Mouse (Mus musculus) left cerebral cortex, postnatal 25 days (tissue): Measurements from ENCODE around the gene Tmcc2. TPM values are rescaled to one million over a fixed set of nuclear protein-coding genes. Genes with fewer than 3 reads are reported as not detected.

Source experiments
- DNase-seq, 2 experiments: peaks; one replicate each; pipeline ENCODE4 v3.0.0; 2022; ENCODE audit warnings: low spot score in 2 of 2, mixed read lengths in 1 of 2
- intact Hi-C: fragments of 180-260 bp; cut with DNase I; formaldehyde crosslinking; loops from one replicate; pipeline ENCODE4 v1.15.1; 2025
- total RNA-seq, 2 experiments: library from RNA; stranded (reverse); gene quantifications; 2 replicates each; pipeline ENCODE4 v1.2.3; 2021

Tmcc2 gene
- total RNA-seq, 2 experiments from 2014 or later: 158 to 162 TPM

DNA sequence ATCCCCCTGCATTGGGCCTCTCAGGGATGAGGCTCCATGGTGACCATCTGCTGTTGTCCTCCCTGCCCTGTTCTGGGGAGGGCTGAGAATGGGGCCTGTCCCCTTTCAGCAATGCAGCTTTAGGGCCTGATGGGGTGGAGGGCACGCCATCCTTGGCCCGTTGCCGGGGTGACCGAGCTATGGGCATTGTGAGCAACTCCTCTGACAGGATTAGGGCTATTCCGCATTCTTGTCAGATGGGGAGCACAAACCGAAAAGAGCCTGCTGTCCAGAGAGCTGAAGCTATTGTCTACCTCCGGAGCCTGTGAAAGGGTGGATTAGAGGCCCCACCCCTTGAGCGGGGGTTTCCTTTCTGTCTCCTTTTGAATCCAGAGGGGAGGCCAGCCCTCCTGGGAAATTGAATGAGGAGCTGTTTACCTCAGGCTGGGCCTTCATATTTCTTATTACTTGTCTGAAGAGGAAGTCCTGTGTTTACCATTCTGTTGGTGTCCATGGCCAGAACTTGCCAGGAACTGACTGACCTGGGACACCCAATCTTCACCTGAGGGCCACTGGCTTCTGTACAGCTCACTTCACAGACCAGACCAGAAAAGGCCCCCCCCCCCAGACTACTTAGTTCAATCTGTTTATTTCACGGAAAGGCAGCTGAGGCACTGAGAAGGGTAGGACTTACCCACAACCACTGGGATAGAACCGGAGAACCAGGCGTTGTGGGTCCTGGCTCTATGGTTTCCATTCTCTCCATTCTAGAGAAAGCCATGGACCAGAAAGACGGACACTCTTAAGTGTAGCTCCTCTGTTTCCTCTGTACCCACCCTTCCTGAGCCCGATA is 68.2 kb downstream of the Tmcc2 start:
- intact Hi-C loops: no loop called here

DNA sequence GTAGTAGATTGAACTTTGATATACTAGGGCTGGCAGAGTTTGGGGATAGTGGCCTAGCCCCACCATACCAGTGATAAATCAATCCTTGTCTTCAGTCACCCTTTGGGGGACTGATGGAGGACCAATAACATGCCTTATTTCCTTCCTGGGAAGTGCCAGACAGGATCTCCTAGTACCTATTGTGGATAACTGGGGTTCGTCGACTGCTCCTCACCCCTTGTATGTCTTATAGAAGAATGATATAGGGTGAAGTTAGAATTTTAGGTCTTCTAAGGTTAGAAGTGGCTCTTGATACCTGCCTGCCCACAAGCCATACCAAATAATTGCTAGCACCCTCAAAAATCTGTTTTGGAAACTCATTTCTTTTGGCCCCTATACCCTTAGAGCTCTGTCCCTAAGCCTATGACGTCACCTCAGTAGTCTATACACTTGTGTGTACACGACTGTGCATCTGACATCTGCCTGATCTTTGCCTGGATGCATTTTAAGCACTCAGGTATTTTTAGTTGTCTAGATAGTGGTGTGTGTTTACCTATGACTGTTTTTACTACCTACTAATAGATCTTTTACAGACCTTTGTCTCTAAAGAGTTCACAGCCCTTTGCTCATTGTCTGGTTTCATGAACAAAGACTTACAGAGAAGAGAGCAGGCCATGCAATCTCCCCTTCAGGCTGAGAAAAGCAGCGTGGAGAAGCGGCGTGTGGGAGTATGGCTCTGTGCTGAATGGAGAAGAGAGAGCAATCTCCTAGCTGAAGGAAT is 69.1 kb downstream of the Tmcc2 start:
- intact Hi-C loops: no loop called here
- no peak for DNase-seq

More for the DNA sequence above, 68.2 kb downstream of the Tmcc2 start:
- no peak for DNase-seq

DNA sequence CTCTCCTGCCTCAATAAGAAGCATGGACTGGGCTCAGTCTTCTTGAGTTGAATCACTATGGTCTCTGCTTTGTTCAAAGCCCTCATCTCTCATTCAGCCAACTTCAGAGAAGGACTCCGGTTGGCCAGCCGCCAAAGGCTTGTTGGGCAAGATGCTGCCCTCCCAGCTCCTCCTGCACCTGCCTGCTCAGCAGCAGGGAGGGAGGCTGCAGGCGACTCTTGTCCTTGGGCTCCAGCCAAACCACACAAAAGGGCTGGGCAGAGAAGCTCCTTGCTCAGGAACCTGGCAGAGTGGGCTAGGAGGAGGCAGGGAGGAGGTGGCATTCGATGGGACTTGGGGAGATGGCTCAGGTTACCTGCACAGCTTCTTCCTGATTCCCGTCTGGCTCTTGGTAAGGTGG is 71.8 kb downstream of the Tmcc2 start:
- intact Hi-C loops: no loop called here
- DNase-seq: no peak

DNA sequence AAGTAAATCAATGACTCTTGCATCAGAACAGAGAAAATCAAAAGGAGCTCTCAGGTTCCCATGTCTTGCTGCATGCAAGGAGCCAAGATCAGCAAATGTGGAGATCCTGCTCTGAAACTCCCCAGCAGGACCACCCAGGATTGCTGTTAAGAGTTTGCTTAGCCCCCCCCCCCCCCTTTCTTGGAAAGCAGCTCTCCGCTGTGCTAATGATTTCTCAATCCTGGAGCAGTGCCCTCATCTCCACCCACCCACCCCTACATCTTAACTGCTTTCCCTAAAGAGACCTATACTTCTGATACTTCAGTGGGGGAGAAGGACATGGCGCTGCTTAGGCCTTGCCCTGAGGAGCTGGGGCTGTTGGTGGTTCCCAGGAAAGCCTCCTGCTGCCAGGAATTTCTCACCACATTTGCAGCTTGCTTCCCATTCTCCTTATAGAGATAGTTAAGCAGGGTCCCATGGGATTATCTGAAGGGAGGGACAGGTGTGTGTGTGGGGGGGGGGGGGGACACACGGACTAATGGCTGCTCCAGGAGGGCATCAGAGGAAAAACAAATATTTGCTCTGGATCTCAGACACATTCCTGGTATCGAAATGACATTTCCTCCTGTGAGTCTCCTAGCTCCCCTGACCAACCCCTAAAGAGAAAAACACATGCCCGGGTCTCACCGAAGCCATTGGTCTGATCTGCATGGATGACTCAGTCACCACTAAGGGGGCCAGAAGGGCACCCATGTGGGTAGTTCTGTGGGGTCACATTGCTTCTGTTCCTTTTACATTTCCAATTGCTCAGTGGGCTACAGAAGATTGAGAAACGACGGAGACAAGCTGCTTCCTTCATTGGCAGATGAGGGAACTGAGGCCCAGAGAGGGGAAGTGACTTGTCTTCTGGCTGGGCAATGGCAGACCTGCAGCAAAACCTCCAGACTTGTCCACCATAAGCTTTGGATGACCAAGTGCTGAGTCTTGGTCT is 72.9 kb downstream of the Tmcc2 start:
- intact Hi-C loops: no loop called here
- DNase-seq: no peak

DNA sequence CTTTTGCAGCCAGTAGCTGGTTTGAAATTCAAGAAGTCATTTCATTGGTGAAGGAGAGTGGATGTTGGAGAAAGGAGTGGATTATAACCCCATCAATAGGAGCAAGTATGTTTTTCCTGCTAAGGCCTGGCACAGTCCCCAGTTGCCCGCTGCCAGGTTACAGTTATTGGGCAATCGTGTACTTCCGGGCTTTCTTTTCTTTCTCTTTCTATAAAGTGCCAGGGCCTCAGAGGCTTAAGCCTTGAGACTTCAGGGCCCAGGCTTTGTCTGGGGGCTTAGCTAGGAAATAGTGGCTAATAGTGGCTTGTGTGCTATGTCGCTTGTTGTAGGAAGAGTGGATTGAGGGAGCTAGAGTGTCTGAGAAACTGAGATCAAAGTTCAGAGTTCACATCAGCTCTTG is 73.7 kb downstream of the Tmcc2 start:
- DNase-seq: no peak
- intact Hi-C loops: no loop called here

DNA sequence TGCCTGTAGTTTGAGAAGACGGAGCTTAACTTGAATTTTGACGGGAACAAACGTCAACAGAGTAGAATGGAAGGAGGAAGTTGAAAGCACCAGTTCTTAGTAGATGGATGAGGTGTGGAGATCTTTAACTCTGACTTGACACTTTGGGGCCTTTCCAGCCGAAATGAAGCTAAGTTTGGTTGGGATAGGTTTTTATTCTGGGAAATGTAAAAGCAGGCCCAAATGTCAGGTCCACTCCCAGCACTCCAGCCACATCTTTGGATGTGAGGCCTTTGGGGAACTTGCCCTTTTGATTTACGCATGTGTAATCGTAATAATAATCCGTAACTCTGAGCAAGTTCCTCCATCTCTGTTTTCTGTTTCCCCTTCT is 74.5 kb downstream of the Tmcc2 start:
- intact Hi-C loops: no loop called here

GRCm38 (mm10) chr1:132315889-132316624 is 75.0 kb downstream of the Tmcc2 start, which contains the start of gene Nuak2:
Gene Nuak2, plus strand, starts transcription at chr1:132316126.
- intact Hi-C loops: no loop called here
- DNase-seq: peak; percentile 80 to 83

More for the DNA sequence above, 74.5 kb downstream of the Tmcc2 start:
- DNase-seq: no peak

DNA sequence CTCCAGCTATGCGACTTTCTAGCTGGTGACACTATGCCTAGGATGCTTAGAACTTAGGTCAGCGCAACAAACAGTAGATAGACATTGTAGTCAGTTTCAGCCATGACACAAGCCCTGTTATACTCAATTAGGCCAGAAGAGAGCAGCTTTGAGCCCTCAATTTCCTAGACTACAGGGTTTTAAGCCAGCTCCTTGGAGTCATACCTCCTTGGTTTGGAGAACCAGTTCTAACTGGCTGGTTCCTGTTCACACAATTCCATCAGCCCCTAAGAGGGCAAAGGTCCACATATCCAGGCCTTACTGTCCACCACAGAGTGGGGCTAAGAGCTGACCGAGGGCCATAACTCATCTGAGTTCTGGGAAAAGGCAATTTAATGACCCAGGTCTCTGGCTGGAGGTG is 78.4 kb downstream of the Tmcc2 start:
- peak; percentile 44 to 67 for DNase-seq
- intact Hi-C loops: loop anchor here (1.0 kb wide), 1 partner anchor 43 kb away; no protein-coding TSS in a partner anchor

GRCm38 (mm10) chr1:132312043-132312442 is 79.0 kb downstream of the Tmcc2 start:
- intact Hi-C loops: loop anchor here (1.0 kb wide), 1 partner anchor 43 kb away; no protein-coding TSS in a partner anchor
- DNase-seq: no peak

DNA sequence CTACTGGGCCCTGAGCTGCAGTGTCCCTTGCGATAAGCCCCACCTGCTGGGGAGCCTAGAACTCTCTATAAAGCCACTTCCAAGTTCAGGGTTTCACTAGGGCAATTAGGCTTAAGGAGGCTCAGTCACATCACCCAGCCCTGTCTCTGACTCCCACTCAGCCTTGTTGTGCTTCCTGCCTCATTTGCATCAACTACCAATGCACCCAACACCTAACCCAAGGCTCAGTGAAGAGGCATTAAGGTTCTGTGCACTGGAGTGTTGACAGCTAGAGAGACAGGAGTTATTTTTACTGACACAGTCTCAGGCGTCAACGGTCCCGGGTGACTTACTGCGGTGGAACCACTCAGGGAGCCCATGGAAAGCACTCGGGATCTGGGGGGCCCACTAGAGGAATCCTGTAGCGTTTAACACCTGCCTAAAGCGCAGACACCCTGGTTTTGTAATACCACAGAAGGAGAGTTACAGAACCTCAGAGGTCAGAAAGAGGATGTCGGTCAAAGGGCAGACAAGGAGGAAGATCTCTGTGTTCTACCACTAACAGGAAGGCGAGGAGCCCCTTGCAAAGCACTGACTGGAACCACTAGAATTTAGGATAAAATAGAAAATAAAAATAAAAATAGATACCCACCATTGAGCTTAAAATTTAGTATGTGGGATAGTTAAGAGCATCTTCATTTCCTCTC is 79.8 kb downstream of the Tmcc2 start:
- intact Hi-C loops: no loop called here
- DNase-seq: no peak

- intact Hi-C loops: no loop called here
Observed at GRCm38 (mm10) chr1:132310754-132311153, 80.3 kb downstream of the Tmcc2 start.

GRCm38 (mm10) chr1:132308674-132309073 is 82.4 kb downstream of the Tmcc2 start:
- DNase-seq: no peak
- intact Hi-C loops: loop anchor here (5.0 kb wide), 2 partner anchors 71 to 151 kb away; no protein-coding TSS in a partner anchor

More at GRCm38 (mm10) chr1:132310754-132311153, 80.3 kb downstream of the Tmcc2 start:
- no peak for DNase-seq

DNA sequence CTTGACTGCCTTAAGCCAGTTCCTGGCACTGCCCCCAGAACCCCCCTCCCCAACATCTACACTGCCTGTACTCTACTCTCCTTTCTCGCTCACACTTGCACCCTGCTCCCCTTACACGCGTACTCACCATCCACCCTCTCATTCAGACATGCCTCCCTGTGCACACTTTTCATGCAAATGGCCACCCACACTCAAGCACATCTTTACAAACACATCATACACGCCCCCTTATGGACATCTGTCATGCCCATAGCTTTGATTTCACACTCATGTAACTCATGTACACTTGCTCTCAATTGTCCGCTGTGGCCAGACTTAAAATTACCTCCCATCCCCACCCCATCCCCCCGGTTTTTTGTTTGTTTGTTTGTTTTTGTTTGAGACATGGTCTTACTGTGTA is 83.1 kb downstream of the Tmcc2 start:
- intact Hi-C loops: loop anchor here (2.0 to 5.0 kb wide), 3 partner anchors 71 to 187 kb away; no protein-coding TSS in a partner anchor

DNA sequence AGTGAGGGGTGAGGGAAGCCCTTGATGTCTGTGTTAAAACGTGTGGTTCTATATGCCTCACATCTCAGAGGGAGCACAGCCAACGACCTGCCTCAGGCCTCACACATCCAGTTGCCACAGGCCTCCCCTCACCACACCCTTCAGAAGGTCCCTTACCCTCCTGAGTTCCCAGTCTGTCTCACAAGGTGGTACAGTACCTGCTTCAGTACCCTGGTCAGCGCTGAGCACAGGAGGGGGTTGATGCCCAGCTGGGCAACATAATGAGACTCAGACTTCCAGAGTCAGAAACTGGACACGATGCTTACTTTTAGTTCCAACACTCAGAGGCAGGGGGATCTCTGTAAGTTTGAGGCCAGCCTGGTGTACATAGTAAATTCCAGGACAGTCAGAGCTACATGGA is 84.3 kb downstream of the Tmcc2 start:
- intact Hi-C loops: loop anchor here (2.0 to 5.0 kb wide), 3 partner anchors 70 to 186 kb away; no protein-coding TSS in a partner anchor
- no peak for DNase-seq

More for the DNA sequence above, 83.1 kb downstream of the Tmcc2 start:
- DNase-seq: peak in 1 of 2 experiments; percentile 67
